ENCODE assay signal across 7 mouse cellular contexts in the genomic region with DNA sequence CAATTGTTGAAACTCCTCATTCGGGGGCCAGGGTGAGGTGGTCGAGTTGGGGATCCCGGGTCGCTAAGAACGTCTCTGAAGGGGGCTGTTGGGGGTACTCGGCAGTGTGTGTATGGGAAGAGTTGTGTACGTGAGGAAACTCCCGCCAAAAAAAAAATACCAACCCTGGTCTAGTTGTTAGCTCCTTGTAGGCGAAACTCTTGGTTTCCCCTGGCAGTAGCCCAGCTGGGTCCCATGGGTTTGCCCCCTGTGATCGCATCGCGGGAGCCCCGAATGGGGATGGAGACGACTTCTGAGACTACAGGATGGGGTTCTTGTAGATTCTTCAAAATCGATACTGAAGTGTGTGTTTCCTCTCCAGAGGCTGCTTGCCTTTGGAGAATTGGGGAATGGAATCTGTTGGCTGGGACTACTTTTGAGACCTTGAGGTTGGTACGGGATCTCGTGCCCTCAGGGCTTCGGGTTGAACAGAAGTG. TPM values are rescaled to one million over a fixed set of nuclear protein-coding genes. Genes with fewer than 3 reads are reported as not detected.
A peak's percentile ranks its signal among the peaks of the same experiment; 100 is the strongest.
DNase-seq lines count a peak whose midpoint lies in the region; ATAC-seq and TF ChIP-seq lines count a peak whose summit lies in the region.

No protein-coding gene starts in this region.

- TF ChIP-seq EP300 in liver, embryonic 14.5 days (IDR thresholded peaks at IDR 0.05; ENCODE audit: low read depth), result no peak

- peaks cover 29% of the 10 kb centered on the region for H3K4me1 ChIP-seq in forebrain, embryonic 12.5 days
- peaks cover 42 to 51% of the 10 kb centered on the region in 2 experiments for H3K4me1 ChIP-seq in liver, embryonic 14.5 days (replicated peaks; ENCODE audit: control insufficient read depth in 2 of 2, insufficient read depth in 2 of 2, low read length in 1 of 2)

- intact Hi-C loops in left cerebral cortex, postnatal 4 days (cut with DNase I), result no loop called here

- DNase-seq in left cerebral cortex, postnatal 4 days, result peak; percentile 49
- DNase-seq in left cerebral cortex, adult 18-20 months (ENCODE audit: low spot score in 2 of 2), result no peak
- DNase-seq in ZHBTc4 (ENCODE audit: low read depth, low spot score), result peak; percentile 60
- no peak for DNase-seq in liver, embryonic 14.5 days (ENCODE audit: low read depth in 3 of 3, low spot score in 3 of 3)
- DNase-seq in ovary, postnatal 36 days (ENCODE audit: low spot score), result no peak
- no peak for DNase-seq in retina, postnatal 1 day

- peak overlapping the region; percentile 73 for H3K27ac ChIP-seq in forebrain, embryonic 12.5 days
- H3K27ac ChIP-seq in liver, embryonic 14.5 days, result peak overlapping the region; percentile 83

- H3K9me3 ChIP-seq in forebrain, embryonic 12.5 days, result no peaks in the 10 kb centered on the region
- H3K9me3 ChIP-seq in liver, embryonic 14.5 days (ENCODE audit: control insufficient read depth, low read length), result peaks cover 4% of the 10 kb centered on the region; the same call in 1 of the 2 replicates

- WGBS in forebrain, embryonic 12.5 days, result under 1% methylated on average over 18 of the region's 18 CpGs
- WGBS in liver, embryonic 14.5 days (ENCODE audit: insufficient replicate concordance), result 2% methylated on average over 18 of the region's 18 CpGs

- H3K4me3 ChIP-seq in forebrain, embryonic 12.5 days (replicated peaks), result peak overlapping the region; percentile 92
- H3K4me3 ChIP-seq in liver, embryonic 14.5 days (ENCODE audit: insufficient read depth in 1 of 2, low read depth in 2 of 2, low read length in 2 of 2), result peak overlapping the region; percentile 90 to 96

- H3K27me3 ChIP-seq in forebrain, embryonic 12.5 days, result no peaks in the 10 kb centered on the region
- no peaks in the 10 kb centered on the region for H3K27me3 ChIP-seq in liver, embryonic 14.5 days (ENCODE audit: control insufficient read depth, insufficient read depth, low read length)

- ATAC-seq in forebrain, embryonic 12.5 days (ENCODE audit: low FRiP score), result no peak; the same call in 1 of the 2 replicates
- ATAC-seq in liver, embryonic 14.5 days (ENCODE audit: insufficient read depth), result no peak

- peaks cover 15% of the 10 kb centered on the region for H3K36me3 ChIP-seq in forebrain, embryonic 12.5 days (replicated peaks)
- H3K36me3 ChIP-seq in liver, embryonic 14.5 days (replicated peaks; ENCODE audit: control insufficient read depth, insufficient read depth, low read depth), result peaks cover 31% of the 10 kb centered on the region

- peak overlapping the region; percentile 100 for H3K9ac ChIP-seq in forebrain, embryonic 12.5 days
- H3K9ac ChIP-seq in liver, embryonic 14.5 days (replicated peaks), result peak overlapping the region; percentile 97

- TF ChIP-seq CTCF in liver, embryonic 14.5 days (IDR thresholded peaks at IDR 0.05; ENCODE audit: low read depth), result no peak

- H3K4me2 ChIP-seq in forebrain, embryonic 12.5 days, result peak overlapping the region; percentile 92
- peak overlapping the region; percentile 90 for H3K4me2 ChIP-seq in liver, embryonic 14.5 days (ENCODE audit: low read depth)

RNA-seq across cellular contexts. Expression of gene Brpf3, which starts 1.2 kb away (rescaled TPM):
- total RNA-seq in left cerebral cortex, postnatal 4 days (2021), result 10 to 100 TPM; 40.4 to 41.5 TPM
- total RNA-seq in left cerebral cortex, adult 18-20 months (2021), result 10 to 100 TPM; 51.5 to 55.0 TPM
- 14.4 and 16.2 TPM in 2 replicates for polyA plus RNA-seq in forebrain, embryonic 12.5 days (2016; fragmentation: Nextera tagmentation; extraction: Ambion mirVana)
- polyA plus RNA-seq in liver, embryonic 14.5 days (2012; rRNA removed), result 95.9 and 98.3 TPM in 2 replicates
- polyA plus RNA-seq in liver, embryonic 14.5 days (2014; fragmentation: Nextera tagmentation; extraction: Ambion mirVana), result 48.6 and 66.8 TPM in 2 replicates

RNA-seq across cellular contexts. Expression of gene Mapk13, which starts 32.9 kb away (rescaled TPM):
- total RNA-seq in left cerebral cortex, postnatal 4 days (2021), result under 1 TPM; 0.72 to 0.83 TPM
- total RNA-seq in left cerebral cortex, adult 18-20 months (2021), result 1 to 10 TPM; 1.7 to 4.3 TPM
- 2.5 and 5.3 TPM in 2 replicates for polyA plus RNA-seq in forebrain, embryonic 12.5 days (2016; fragmentation: Nextera tagmentation; extraction: Ambion mirVana)
- polyA plus RNA-seq in liver, embryonic 14.5 days (2012; rRNA removed), result 1.5 and 1.6 TPM in 2 replicates
- 1.5 and 1.6 TPM in 2 replicates for polyA plus RNA-seq in liver, embryonic 14.5 days (2014; fragmentation: Nextera tagmentation; extraction: Ambion mirVana)

RNA-seq across cellular contexts. Expression of gene Pnpla1, which starts 56.2 kb away (rescaled TPM):
- total RNA-seq in left cerebral cortex, postnatal 4 days (2021), result under 1 TPM; 0.22 to 0.42 TPM
- total RNA-seq in left cerebral cortex, adult 18-20 months (2021), result under 1 TPM; 0.53 to 0.54 TPM
- polyA plus RNA-seq in forebrain, embryonic 12.5 days (2016; fragmentation: Nextera tagmentation; extraction: Ambion mirVana), result not detected in 2 replicates
- 0.01 and 0.02 TPM in 2 replicates for polyA plus RNA-seq in liver, embryonic 14.5 days (2012; rRNA removed)
- polyA plus RNA-seq in liver, embryonic 14.5 days (2014; fragmentation: Nextera tagmentation; extraction: Ambion mirVana), result 0.04 TPM in 1 of 2 replicates, not detected in the other

Comparison
In these comparisons a context has a peak if more than half of its experiments do, and no peak if none do; other contexts are left out.
1. DNase-seq: peak in left cerebral cortex, postnatal 4 days (single experiment) and ZHBTc4 (single experiment); none in left cerebral cortex, adult 18-20 months (0 of 2), liver, embryonic 14.5 days (0 of 3), ovary, postnatal 36 days (single experiment) and retina, postnatal 1 day (single experiment).